Mouse (Mus musculus) ovary, postnatal 14 days (tissue): Measurements from ENCODE around the gene Nod2.

ENCODE experiments used
- DNase-seq: peaks from one replicate; pipeline ENCODE4 v3.0.0; 2022; ENCODE audit warnings: low spot score

Nod2 gene

GRCm38 (mm10) chr8:88677071-88677470, 30.0 kb downstream of the Nod2 start:
- DNase-seq: no peak

GRCm38 (mm10) chr8:88680566-88680965, 33.5 kb downstream of the Nod2 start:
- no peak for DNase-seq

DNA sequence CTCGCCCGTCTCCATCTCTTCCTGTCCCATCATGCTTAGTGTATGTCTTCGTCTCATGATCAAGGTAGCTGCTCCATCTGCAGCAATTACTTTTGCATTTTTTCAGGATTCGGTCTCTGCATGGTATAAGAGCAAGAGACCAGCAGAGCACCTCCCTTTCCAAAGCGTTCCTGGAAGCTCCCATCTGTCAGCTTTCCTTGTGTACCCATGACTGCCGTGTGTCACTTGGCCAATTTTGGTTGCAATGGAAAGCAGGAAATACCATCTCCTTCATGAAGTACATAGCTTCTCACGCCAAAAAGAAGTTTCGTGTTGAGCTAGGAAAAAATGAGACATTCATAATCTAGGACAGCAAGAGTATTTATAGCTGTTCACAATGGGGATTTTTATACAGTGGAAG, 33.9 kb downstream of the Nod2 start:
- DNase-seq: no peak

GRCm38 (mm10) chr8:88683656-88684289, 36.7 kb downstream of the Nod2 start:
- DNase-seq: no peak

DNA sequence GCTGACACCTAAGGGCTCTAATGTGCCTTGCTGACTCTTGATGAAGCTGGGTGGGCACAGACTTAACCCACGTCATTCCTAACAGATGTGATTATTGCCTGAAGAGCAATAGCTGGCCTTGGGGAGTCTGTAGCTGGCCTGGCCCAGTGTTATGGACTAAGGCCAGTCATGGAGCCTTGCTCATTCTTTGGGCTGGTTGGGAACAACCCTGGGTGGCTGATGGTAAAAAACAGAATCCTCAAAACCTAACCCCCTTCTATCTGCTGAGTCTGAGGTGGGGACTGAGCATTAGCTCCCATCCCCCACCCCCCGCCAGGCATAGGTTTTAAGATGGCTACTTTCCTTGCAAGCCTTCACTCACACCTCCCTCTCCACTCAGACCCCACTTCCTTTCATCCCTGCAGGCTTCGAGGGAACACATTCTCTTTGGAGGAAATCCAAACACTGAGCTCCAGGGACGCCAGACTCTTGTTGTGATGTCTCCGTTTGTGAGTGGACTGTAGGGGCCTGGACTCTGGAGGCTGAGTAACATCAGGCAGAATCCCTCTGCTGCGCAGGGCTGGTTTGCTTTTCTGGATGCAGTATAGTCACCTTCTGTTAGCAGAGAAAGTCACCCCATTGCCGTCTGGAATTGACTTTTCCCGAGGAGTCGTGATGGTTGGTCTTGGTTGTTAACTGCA, 39.3 kb downstream of the Nod2 start:
- no peak for DNase-seq

- DNase-seq: no peak
These were observed 39.8 kb downstream of the Nod2 start for GRCm38 (mm10) chr8:88686906-88687235.

DNA sequence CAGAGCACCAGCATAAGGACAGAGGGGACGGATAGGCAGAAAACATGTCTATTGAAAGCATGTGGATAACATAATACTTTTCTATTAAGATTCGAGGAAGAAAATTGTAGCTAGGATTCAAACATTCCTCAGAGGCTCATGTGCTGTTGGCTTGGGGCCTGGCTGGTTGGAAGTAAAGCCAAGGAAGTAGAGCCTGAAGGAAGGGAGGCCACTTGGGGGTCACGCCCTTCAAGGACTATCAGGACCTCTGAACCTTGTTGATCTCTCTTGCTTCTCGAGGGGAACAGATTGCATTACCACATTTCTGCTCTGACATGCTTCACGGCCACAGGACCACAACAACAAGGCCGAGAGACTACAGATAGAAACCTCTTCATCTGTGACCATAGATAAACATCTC, 42.0 kb downstream of the Nod2 start:
- DNase-seq: no peak

DNA sequence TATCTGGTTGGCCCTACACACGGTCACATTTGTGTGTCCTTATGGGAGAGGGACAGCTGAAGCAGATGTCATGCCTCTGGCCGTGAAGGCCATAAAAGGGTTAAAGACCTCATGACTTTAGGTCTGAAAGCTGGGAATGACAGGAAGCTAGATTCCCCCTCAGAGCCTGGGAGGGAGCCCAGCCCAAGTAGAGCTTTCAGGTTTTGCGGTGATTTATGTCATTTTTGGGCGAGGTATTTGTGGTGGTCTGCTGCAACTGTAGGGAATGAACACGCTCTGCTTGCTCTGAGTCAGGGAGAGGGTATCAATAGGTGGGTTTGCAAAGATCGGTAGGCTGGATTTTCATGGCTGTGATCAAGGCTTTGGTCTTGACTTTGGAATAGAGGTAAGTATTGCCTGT, 42.8 kb downstream of the Nod2 start:
- no peak for DNase-seq

DNA sequence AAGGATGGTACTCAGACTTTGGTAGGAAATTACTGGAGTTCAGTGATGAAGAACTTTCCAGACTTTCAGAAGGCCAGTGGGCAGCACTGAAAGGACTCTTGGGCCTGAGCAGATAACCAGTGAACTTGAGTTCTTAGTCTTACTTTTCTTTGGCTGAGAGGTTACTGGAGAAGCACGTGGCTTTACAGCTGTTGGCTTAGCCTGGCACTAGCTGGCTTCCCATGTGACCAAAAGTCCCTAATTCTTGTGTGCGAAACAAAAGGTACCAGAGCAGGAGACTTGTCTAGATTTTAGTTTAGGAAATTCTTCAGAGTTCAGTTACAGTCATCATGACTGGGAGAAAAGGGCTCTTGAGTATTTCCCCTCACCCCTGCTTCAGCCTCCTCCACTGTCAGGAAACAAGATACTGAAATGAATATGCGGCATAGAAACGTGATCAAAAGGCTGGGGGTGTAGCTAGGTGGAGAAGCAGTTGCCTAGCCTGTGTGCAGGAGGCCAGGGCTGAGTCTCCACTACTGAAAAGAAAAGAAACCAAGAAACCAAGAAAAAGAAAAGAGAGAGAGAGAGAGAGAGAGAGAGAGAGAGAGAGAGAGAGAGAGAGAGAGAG, 44.3 kb downstream of the Nod2 start:
- no peak for DNase-seq

GRCm38 (mm10) chr8:88691961-88692360, 44.8 kb downstream of the Nod2 start:
- no peak for DNase-seq

DNA sequence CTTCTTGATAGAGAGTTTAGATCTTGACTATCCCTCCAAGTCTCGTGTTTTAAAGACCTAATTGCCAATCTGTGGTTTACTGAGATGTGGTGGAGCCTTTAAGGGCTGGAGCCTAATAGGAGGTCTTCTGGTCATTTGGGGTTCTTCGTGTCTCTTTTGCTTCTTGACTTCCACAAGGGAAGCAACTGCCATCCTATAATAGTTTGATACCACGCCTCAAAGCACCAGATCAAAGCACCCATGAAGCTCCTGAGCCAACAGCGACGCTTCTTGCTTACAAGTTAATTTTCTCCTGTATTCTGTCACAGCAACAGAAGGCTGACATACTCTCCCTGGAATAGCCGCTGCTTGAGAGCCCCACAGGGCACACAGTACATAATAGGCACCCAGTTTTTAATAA, 45.8 kb downstream of the Nod2 start:
- no peak for DNase-seq

DNA sequence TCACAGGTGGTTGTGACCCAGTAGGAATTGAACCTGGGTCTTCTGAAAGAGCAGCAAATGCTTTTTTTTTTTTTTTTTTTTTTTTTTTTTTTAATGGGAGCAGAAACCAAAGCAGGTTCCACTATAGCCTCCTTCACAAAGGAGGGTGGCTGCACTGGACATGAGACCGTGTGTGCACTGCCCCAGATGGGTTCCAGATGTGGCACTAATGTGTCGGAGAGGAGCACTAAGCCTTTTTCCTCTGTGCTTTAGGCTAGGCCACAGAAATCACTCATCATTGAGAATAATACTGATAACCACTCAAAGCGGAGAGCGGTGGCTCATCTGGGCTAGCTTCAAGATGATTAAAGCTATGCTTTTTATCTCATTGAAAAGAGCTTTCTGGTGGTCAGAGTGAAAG, 46.3 kb downstream of the Nod2 start:
- DNase-seq: no peak

DNA sequence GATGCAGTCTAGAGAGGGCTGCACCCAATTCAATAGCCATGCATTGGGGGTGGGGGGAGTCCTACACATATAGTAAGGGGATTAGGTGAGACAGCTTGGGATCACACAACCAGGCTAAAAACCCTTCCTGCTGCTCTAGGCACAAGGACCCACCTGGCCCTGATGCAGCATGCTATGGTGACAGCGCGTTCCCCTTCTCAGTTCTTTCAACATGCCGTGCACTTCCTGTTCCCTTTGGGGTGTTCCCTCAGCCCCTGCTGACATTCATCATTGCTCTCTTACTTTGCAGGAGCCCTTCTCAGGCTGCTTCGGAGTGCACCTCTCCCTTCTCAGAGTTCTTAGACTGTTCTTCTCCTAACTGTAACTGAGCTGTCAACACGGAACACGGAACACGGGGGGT, 47.2 kb downstream of the Nod2 start:
- DNase-seq: no peak

DNA sequence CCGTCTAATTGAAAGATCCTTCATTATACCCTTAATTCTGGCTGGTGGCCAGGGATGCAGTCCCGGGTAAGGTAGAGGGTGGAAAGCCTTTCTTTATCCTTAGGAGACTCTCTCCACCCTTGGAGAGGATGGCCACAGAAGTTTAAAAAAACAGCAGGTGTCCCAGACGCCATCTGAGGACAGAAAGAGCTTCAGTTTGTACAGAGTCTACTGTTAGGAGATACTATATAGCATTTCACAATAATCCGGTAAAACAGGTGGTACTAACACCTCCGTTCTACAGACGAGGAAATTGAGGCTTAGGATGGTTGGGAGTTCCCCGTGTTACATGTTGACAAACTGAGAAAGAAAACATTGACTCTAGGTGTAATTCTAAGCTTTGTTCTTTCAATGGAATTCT, 49.1 kb downstream of the Nod2 start:
- DNase-seq: no peak

- DNase-seq: peak; percentile 94
These were observed 49.9 kb downstream of the Nod2 start, which contains the start of gene Cyld for GRCm38 (mm10) chr8:88696721-88697641. Gene Cyld, plus strand, starts transcription at chr8:88697028.

GRCm38 (mm10) chr8:88697642-88698031, 50.5 kb downstream of the Nod2 start:
- DNase-seq: no peak

- DNase-seq: no peak
These were observed 50.9 kb downstream of the Nod2 start for GRCm38 (mm10) chr8:88698048-88698447.

GRCm38 (mm10) chr8:88701611-88702010, 54.5 kb downstream of the Nod2 start:
- DNase-seq: no peak

DNA sequence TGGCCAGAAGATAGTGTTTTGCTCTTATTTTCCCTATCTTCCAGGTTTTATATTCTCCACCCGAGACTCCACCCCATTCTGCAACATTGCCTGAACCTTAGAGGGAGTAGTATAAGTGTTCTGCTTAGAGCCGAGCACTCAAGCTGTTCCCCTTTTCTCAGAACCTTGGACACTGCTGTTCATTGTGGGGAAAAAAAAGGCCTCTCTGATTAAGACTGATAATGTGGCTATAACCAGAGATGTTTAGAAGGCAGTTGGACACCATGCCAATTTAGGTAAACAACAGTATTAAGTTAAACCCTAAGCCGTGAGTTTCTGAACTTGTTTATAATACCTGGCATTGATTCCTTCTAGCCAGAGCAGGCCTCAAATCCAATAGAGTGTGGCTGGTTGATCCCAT, 55.7 kb downstream of the Nod2 start:
- no peak for DNase-seq

DNA sequence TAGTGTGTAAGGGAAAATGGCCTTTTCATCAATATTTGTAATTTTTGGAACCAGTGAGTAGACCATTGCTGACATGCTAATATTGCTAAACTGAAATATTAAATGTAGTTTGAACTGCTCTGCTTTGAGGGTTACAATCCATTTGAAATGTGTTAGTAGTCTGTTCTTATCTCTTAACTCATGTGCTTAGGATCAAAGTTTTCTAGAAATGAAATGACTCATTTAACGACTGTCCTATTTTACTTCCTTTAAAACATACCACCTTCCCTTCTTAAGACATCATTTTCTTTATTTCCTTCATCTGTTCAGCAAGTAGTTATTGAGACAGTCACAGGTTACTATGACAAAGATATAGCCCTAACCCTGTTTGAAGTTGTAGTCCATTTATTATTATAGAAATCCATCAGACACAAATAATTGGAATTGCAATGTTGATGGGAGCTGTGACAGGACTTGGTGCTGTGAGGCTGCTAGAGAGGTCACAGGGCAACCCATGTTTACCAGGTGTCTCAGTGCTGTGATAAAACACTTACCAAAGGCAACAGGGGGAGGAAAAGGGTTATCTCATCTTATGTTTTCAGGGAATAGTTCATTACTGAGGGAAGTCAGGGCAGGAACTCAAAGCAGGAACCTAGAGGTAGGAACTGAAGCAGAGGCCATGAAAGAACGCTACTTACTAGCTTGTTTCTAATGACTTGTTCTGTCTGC, 76.3 kb downstream of the Nod2 start:
- no peak for DNase-seq
